Mouse (Mus musculus): ENCODE results near the gene Bub1.

GRCm38 (mm10) chr2:127761587-127761986 is 70.1 kb downstream of the Bub1 start:
- no peak for TF ChIP-seq CTCF (IDR thresholded peaks at IDR 0.05; ENCODE audit: control insufficient read depth, insufficient read depth, insufficient replicate concordance, low read depth, low read length)
- no peak for TF ChIP-seq POLR2A (IDR thresholded peaks at IDR 0.05; ENCODE audit: control insufficient read depth, low read depth, low read length)

Measured in testis, adult 2 months (tissue).